Comparison of ENCODE assay signal across 8 mouse cellular contexts in genomic region chr4:140069563-140070330, GRCm38 (mm10).
DNase-seq lines count a peak whose midpoint lies in the region; ATAC-seq and TF ChIP-seq lines count a peak whose summit lies in the region.

No protein-coding gene starts in this region.

- no peaks in the 10 kb centered on the region for H3K36me3 ChIP-seq in heart, postnatal 0 days (replicated peaks; ENCODE audit: control insufficient read depth, insufficient read depth, low read length)
- no peaks in the 10 kb centered on the region for H3K36me3 ChIP-seq in hindbrain, postnatal 0 days (ENCODE audit: insufficient read depth, low read length)

- no peak for TF ChIP-seq CTCF in heart, postnatal 0 days (IDR thresholded peaks at IDR 0.05; ENCODE audit: low read depth)
- no peak for TF ChIP-seq CTCF in hindbrain, postnatal 0 days (IDR thresholded peaks at IDR 0.05; ENCODE audit: low read depth)

- H3K4me2 ChIP-seq in heart, postnatal 0 days (ENCODE audit: low read depth, low read length): no peak overlapping the region
- no peak overlapping the region for H3K4me2 ChIP-seq in hindbrain, postnatal 0 days (ENCODE audit: low read depth, low read length)

- WGBS in heart, postnatal 0 days: 5% methylated on average over 15 of the region's 15 CpGs
- 11% methylated on average over 14 of the region's 15 CpGs for WGBS in hindbrain, postnatal 0 days

- 0 out of 2 replicates have a peak, but pooled peaks cover 29% of the 10 kb centered on the region for H3K27me3 ChIP-seq in heart, postnatal 0 days (ENCODE audit: control insufficient read depth, insufficient read depth, low read length)
- no peaks in the 10 kb centered on the region for H3K27me3 ChIP-seq in hindbrain, postnatal 0 days (ENCODE audit: insufficient read depth, low read length)

- DNase-seq in heart, postnatal 0 days (ENCODE audit: low spot score): no peak
- DNase-seq in heart, adult 18-20 months: no peak
- peak; percentile 39 for DNase-seq in embryo, embryonic 11 days
- peak; percentile 40 for DNase-seq in hindbrain, postnatal 0 days (ENCODE audit: low spot score)
- peak; percentile 91 for DNase-seq in retina, postnatal 1 day
- DNase-seq in lung, postnatal 25 days (ENCODE audit: low spot score): no peak
- DNase-seq in heart, postnatal 4 days: no peak
- DNase-seq in adrenal gland, postnatal 25 days: no peak

- H3K27ac ChIP-seq in heart, postnatal 0 days (ENCODE audit: low read depth): no peak overlapping the region
- H3K27ac ChIP-seq in hindbrain, postnatal 0 days: no peak overlapping the region

- no peak for TF ChIP-seq EP300 in heart, postnatal 0 days (IDR thresholded peaks at IDR 0.05; ENCODE audit: low read depth)

- no peak overlapping the region for H3K4me3 ChIP-seq in heart, postnatal 0 days (ENCODE audit: low read depth, low read length)
- H3K4me3 ChIP-seq in hindbrain, postnatal 0 days (ENCODE audit: low read length): no peak overlapping the region

- ATAC-seq in heart, postnatal 0 days (ENCODE audit: insufficient read depth, low read depth): 0 out of 2 replicates have a peak, but pooled peaks have one; percentile 39
- ATAC-seq in hindbrain, postnatal 0 days: peak; percentile 61

- no peaks in the 10 kb centered on the region for H3K4me1 ChIP-seq in heart, postnatal 0 days (ENCODE audit: control insufficient read depth, insufficient read depth)
- no peaks in the 10 kb centered on the region for H3K4me1 ChIP-seq in hindbrain, postnatal 0 days (ENCODE audit: insufficient read depth, low read length)

- 0 out of 2 replicates have a peak, but pooled peaks cover 3% of the 10 kb centered on the region for H3K9me3 ChIP-seq in heart, postnatal 0 days (replicated peaks; ENCODE audit: control insufficient read depth, low read length)
- no peaks in the 10 kb centered on the region for H3K9me3 ChIP-seq in hindbrain, postnatal 0 days (ENCODE audit: low read length)

- H3K9ac ChIP-seq in heart, postnatal 0 days (replicated peaks; ENCODE audit: low read depth, low read length): no peak overlapping the region
- H3K9ac ChIP-seq in hindbrain, postnatal 0 days (replicated peaks; ENCODE audit: low read length): no peak overlapping the region

Comparison
In these comparisons a context has a peak if more than half of its experiments do, and no peak if none do; other contexts are left out.
1. DNase-seq: peak in embryo, embryonic 11 days (single experiment), hindbrain, postnatal 0 days (single experiment) and retina, postnatal 1 day (single experiment); none in heart, postnatal 0 days (single experiment), heart, adult 18-20 months (0 of 2), lung, postnatal 25 days (single experiment), heart, postnatal 4 days (single experiment) and adrenal gland, postnatal 25 days (single experiment).